Mouse (Mus musculus): ENCODE results near the gene Capn11.

Gene Capn11

DNA sequence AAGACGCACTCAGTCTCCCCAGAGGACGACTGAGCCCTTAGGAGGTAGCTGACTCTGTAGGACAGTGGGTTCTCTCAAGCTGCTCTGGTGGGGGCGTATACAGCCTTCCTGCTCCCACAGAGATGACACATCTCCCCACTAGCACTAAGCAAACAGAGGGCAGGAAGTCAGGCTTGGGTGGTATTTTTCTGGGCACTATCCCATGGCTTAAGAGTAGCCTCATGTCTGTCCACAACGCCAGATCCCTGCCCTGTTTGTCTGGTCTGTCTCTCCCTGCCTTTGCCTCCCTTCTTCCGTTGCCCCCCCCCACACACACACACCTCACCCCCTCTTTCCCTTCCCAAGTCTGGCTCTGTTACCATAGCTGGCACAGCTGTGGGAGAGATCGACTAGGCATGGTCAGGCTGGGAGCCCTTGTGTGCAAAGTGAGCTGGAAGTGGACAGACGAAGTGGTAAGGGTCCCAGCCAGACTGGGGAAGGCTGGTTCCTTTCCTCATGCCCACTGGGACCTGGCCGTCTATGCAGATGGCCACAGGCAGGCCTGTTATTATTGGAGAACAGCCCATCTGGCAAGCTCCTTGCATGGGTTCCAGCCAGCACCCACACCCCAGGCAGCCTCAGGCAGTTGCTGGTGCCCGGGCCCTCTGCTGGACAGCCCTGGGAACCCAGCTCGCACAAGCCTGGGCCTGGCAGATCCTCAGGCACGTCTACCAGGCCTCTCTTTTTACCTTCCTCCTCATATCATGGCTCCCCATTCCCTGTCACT, 62.3 kb downstream of the Capn11 start:
- peak; percentile 83 for DNase-seq

DNA sequence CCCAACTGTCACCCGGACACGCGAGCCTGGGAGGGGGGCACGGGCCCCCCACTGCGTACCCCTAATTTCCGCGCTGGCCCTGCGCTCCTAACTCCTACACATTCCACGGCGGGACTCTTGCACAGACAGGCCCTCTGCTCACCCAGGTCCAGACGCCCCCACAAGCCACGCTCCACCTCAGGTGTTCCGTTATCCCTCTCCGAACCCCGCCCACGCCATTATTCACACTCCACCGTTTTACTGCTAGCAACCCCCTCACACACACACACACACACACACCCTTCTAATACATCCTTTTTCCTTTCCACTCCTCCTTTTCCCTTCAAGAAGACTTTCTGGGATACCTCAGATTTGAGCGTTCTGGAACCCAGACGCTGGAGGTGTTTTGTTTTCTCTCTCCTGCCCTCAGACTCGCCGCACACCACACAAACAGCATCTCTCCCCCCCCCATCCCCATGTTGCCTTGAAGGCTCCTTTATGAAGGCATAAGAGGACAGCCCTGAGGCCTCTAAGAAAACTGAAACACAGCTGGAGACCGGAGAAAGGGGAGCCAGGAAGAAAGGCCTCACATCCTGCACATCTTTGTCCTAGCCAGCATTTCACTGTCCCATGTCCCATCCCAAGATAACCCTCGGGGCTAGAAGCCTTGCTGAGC, 63.3 kb downstream of the Capn11 start:
- peak; percentile 27 for DNase-seq

GRCm38 (mm10) chr17:45594881-45595735, 64.0 kb downstream of the Capn11 start:
- peak; percentile 83 for DNase-seq

- peak; percentile 15 for DNase-seq
Measured at GRCm38 (mm10) chr17:45594195-45594594, 64.9 kb downstream of the Capn11 start.

- DNase-seq: peak; percentile 59
Measured at GRCm38 (mm10) chr17:45593479-45593878, 65.6 kb downstream of the Capn11 start.

DNA sequence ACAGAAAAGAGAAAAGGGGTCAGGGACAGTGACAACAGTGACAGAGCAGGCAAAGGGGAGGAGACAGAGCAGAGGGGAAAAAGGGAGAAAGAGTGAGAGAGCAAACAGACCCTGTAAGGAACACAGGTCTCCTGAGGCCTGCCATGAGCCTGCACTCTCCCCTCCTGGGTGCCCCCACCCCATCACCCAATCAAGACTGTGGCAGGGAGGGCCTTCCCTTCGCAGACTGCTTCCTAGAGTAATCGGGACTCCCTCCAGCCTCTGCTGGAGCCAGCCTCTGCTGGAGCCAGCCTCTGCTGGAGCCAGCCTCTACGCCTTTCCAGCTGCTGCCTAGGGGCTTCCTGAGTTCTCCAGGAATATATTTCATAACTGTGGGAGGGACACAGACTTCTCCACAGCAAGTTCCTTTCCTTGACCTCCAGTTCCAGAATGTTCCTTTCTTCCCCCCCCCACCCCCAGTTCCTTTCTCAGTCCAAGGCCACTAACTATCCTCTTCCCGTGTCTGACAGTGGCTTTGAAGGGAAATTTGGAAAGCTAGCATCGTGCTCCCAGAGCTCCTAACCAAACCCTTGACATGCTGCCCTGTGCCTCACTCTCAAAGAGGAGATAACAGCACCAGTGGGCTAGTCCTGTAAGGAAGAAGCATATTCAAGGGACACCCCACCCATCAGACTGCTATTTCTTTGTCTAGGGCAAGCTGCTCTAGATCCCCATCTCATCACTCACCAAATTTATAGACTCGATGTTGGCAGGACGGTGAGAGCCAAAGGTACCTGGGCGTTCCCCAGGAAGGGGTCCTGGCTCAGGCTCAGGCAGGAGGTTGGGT, 66.3 kb downstream of the Capn11 start:
- peak; percentile 56 for DNase-seq

GRCm38 (mm10) chr17:45591701-45592605, 67.2 kb downstream of the Capn11 start:
- peak; percentile 71 for DNase-seq

DNA sequence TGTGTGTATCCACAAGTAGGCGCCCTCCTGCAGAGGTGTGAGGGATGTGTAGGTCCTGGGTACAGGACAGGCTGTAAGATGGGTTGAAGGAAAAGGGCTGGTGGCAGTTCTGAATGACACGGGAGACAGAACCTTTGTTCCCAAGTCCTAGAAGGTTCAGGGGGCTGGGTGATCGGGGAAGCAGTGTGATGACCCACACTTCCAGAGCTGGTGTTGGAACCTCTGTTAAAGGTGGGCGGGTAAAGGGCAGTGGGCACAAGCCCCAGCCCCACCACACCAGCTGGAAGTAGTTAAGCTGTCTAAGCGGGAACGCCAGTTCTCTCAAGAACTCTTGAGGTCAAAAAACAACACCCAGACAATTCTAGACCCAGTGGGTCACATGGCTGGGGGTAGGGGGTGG, 68.7 kb downstream of the Capn11 start:
- DNase-seq: peak; percentile 29

GRCm38 (mm10) chr17:45589844-45590243, 69.3 kb downstream of the Capn11 start:
- DNase-seq: peak; percentile 35

- DNase-seq: peak; percentile 68
Measured at GRCm38 (mm10) chr17:45589236-45589635, 69.9 kb downstream of the Capn11 start.

DNA sequence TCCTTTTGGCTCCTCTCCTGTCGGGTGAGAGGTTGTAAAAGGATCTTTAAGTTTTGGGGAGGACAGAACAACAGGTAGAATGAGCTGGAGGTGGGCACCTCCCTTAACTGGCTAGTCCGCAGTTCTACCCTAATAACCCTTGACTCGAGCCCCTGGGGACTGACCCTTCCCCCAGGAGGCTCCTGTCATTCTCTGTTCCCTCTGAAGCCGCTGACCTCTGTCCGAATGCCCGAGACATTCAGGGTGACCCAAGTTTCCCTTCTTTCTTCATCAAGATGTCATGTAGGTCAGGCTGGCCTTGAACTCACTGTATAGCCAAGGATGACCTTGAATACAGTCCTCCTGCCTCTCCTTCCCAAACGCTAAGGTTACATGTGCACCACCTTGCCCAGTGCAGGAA, 70.8 kb downstream of the Capn11 start:
- peak; percentile 30 for DNase-seq

DNA sequence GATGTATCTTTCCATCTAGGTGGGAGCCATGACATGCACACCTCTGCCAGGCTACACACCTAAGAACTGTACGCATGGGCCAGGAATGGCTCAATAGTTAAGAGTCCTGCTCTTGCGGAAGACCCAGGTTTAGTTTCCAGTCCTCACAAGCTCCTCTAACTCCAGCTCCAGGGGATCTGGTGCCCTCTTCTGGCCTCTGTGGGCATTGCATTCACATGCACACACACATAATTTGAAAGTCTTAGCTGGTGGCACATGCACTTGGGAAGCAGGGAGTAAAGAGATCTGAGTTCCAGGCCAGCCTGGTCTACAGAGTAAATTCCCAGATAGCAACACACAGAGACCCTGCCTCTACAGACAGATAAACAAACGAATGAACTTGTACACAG, 72.7 kb downstream of the Capn11 start:
- no peak for DNase-seq

DNA sequence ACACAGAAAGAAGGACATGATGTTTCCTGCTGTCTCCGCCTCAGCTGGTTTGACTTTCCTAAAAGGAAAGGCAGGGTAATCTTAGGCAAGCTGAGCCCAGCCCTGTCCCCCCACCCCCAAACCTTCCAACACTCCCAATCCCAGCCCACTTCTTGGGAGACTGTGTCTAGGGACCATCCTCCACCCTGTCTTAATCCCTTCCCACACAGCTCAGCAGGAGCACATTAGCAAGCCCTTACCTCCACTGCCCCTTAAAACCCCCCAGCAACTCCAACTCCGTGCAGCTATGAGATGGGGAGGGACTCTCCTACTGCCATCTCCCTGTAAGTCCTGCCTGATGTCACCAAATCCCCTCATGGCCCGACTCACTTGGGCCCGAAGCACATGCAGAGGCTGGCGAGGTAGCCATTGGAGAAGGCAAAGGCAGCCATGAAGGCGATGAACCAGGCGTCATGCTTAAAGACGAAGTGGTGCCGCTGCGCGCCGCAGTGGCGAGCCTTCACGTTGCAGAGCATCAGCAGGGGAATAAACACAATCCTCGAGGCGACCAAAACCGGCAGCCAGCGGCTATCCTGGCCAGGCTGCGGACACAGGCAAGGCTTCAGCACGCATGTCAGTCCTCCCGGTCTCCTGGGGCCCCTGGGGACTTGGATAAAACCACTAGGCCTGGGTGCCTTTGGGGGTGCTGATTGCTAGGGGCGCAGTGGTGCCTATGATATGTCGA, 73.2 kb downstream of the Capn11 start:
- peak; percentile 41 for DNase-seq

DNA sequence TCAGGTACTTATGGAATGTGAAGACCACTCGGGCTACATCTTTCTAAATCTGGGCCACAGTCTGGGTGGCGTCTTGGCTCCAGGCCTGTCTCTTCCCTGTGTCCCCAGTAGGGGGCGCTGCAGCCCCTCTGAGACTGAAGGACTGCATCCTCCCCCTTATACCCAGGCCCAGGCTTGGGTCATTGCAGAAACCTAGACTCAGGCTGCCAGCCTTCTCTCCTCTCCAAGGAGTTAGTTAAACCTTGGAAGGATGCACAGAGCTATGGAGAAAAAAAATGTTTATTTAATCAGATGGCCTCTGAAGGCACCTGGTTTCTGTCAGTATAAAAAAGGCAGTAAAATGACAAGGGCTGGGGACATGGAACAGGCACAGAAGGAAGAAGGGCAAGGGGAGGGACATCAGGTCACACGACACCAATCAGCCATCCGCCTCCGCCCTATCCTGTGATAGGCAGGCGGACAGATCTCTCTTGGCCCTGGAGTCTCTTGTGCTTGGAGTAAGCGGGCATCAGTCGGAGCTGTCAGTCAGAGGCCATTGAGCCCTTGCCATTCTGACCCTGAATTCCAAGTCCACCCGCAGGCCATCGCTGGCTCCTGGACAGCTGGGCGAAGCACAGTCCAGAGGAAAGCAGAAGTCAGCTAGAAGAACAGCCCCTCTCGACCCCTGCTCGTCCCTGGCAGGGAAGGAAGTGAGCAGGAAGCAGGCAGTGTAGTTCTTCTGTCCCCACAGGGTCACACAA, 74.0 kb downstream of the Capn11 start:
- peak; percentile 81 for DNase-seq

DNA sequence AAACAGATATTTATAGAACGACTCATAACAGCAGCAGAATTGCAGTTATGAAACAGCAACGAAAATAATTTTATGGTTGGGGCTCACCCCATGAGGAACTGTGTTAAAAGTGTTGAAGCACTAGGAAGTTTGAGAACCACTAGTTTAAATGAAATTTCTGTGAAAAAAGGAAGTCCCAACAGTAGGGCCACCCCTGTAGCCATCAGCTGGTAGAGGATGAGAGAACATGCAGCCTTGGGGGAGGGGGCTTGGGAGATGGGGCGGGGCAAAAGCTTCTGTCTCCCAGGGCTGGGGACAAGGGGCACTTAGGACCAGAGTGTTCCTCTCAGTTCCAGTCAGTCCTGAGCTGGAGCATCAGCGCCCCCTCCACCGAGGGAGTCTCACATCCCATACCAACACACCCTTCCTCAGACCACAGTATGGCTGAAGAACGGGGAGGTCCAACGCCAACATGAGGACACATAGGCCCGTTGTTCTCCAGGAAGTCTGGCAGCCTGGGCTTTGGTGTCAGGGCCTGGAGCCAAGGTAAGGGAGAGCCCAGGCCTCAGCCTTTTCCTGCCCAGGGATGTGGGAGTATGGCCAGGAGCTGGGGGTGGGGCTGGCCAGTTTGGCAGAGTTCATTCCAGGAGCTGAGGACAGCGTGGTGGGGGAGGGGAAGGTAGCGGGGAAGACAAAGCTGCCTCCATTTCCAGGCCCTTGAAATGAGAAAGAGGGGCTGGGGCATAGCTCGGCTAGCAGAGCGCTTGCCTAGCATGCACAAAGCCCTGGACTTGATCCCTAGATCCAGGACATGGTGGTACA, 74.8 kb downstream of the Capn11 start:
- peak; percentile 82 for DNase-seq

DNA sequence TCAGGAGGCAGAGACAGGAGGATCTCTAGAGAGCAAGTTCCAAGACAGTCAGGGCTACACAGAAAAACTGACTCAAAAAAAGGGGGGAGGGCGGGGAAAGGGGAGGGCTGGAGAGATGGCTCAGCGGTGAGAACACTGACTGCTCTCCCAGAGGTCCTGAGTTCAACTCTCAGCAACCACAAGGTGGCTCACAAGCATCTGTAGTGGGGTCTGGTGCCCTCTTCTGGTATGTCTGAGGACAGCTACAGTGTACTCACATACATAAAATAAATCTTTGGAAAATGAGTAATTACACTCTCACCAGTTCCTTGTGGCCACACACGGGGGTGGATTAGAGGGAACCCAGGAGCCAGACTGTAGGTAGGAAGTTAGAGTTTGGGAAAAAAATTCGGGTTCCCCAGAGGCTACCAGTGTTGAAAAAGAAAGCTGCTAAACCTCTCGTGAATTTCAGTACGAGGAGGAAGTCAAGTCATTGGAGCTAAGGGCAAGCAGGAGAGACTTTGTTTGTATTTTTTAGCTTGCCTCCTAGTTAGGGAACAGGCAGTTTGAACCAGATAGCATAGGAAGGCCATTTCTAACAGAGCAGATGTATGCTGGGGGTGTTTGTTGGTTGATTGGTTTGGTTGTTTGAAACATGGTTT, 76.3 kb downstream of the Capn11 start:
- DNase-seq: peak; percentile 34

- no peak for DNase-seq
Measured at GRCm38 (mm10) chr17:45582188-45582587, 76.9 kb downstream of the Capn11 start.

DNA sequence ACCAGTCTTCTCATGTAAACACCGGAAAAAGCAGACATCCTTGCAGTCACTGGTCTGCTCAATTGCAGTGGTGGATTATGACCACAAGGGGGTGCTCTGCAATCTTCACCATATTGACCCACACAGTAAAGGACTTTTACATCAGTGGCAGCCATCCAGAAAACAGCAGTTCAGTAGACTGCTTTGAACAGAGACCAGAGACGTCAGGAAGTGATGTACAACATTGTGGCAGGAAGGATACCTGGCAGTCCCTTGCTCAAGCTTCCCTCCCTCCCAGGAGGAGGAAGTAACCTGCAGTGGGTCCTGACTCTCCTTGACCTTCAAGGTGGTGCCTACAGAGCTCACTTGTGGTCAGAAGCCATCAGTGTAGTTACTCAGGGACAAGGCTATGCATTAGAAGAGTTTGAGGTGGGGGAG, 77.5 kb downstream of the Capn11 start:
- peak; percentile 70 for DNase-seq

All from cerebellum, adult 11-12 months (tissue).